Mouse (Mus musculus) intestine, postnatal 0 days (tissue): Measurements from ENCODE around the gene Gm21887. TPM values are rescaled to one million over a fixed set of nuclear protein-coding genes. Genes with fewer than 3 reads are reported as not detected.
"Not testable (repeated sequence)": the region's sequence is repeated elsewhere in the genome, so short reads cannot be mapped to it uniquely, and the experiment has no call there.

Source experiments
- ATAC-seq: fragments of 200-750 bp; cut with Nextera tagmentation; 2 replicates; pipeline ENCODE4 v1.8.0; 2017; ENCODE audit warnings: mild to moderate bottlenecking, moderate TSS enrichment, moderate library complexity
- H3K27ac ChIP-seq: fragments of 300-500 bp; sonication (generic); 2 replicates; pipeline ENCODE4 v1.5.1; 2014; ENCODE audit warnings: mild to moderate bottlenecking, low read depth, low read length, moderate library complexity
- H3K27me3 ChIP-seq: fragments of 300-500 bp; sonication (generic); replicated peaks from 2 replicates; pipeline ENCODE4 v1.6.1; 2014; ENCODE audit warnings: low read length, mixed read lengths; ENCODE audit not compliant: control insufficient read depth, insufficient read depth
- H3K36me3 ChIP-seq: fragments of 300-500 bp; sonication (generic); 2 replicates; pipeline ENCODE4 v1.6.1; 2014; ENCODE audit warnings: mild to moderate bottlenecking, moderate library complexity; ENCODE audit not compliant: control insufficient read depth, insufficient read depth
- H3K4me1 ChIP-seq: fragments of 300-500 bp; sonication (generic); replicated peaks from 2 replicates; pipeline ENCODE4 v1.6.1; 2014; ENCODE audit warnings: antibody characterized with exemption, low read length, mixed read lengths; ENCODE audit not compliant: control insufficient read depth, insufficient read depth
- H3K4me2 ChIP-seq: fragments of 300-500 bp; sonication (generic); replicated peaks from 2 replicates; pipeline ENCODE4 v1.6.1; 2014; ENCODE audit warnings: low read depth, mild to moderate bottlenecking, moderate library complexity
- H3K4me3 ChIP-seq: fragments of 300-500 bp; sonication (generic); 2 replicates; pipeline ENCODE4 v1.5.1; 2014; ENCODE audit warnings: low read depth, low read length
- H3K9ac ChIP-seq: fragments of 300-500 bp; sonication (generic); 2 replicates; pipeline ENCODE4 v1.6.1; 2014; ENCODE audit warnings: mild to moderate bottlenecking, low read depth, low read length
- H3K9me3 ChIP-seq: fragments of 300-500 bp; sonication (generic); 2 replicates; pipeline ENCODE4 v1.6.1; 2016; ENCODE audit warnings: mixed run types; ENCODE audit not compliant: control insufficient read depth
- CTCF ChIP-seq: sonication (generic); IDR thresholded peaks from 2 replicates; pipeline ENCODE4 v1.5.1; 2016; ENCODE audit warnings: low read depth, mild to moderate bottlenecking, control low read depth, antibody characterized with exemption, moderate library complexity
- WGBS: fragments of 180-500 bp; shearing (Covaris S2); extraction: QIAGEN DNeasy Blood & Tissue Kit; methylation state at CpG from one replicate; pipeline ENCODE4 v1.1.7; 2014; 5-methylcytosine and 5-hydroxymethylcytosine counted together
- polyA plus RNA-seq: library from polyadenylated mRNA; unstranded; fragments of >200 nt; fragmentation: Nextera tagmentation; extraction: Ambion mirVana; gene quantifications from 2 replicates; pipeline ENCODE4 v1.2.1, GENCODE M21; 2015

Gene Gm21887
- polyA plus RNA-seq, 1 experiment from 2014 or later = 66.4 TPM

- Histone ChIP-seq H3K36me3 (peaks cover 18% of the 10 kb centered on the region), H3K9me3 (peaks cover 19% of the 10 kb centered on the region)
- not testable (repeated sequence) for H3K4me2 ChIP-seq, H3K27me3 ChIP-seq, ATAC-seq, H3K9ac ChIP-seq, H3K27ac ChIP-seq, H3K4me3 ChIP-seq, H3K4me1 ChIP-seq
- WGBS = 96% methylated on average over 12 of the region's 12 CpGs
Observed at GRCm38 (mm10) chrX:170015883-170016282, 6.4 kb downstream of the Gm21887 start.

GRCm38 (mm10) chrX:170017333-170018245 is 8.1 kb downstream of the Gm21887 start:
- ATAC-seq = peak; percentile 42
- H3K4me3 ChIP-seq = not testable (repeated sequence)
- H3K27ac ChIP-seq = peak overlapping the region; percentile 30; the same call in 1 of the 2 replicates

GRCm38 (mm10) chrX:170018571-170019218 is 9.2 kb downstream of the Gm21887 start:
- H3K9ac ChIP-seq, H3K27me3 ChIP-seq, H3K4me2 ChIP-seq, H3K4me3 ChIP-seq, H3K4me1 ChIP-seq: not testable (repeated sequence)
- TF ChIP-seq CTCF = peak; percentile 40
- 87% methylated on average over 66 of the region's 66 CpGs for WGBS
- peaks cover 17% of the 10 kb centered on the region; the same call in 1 of the 2 replicates for H3K9me3 ChIP-seq
- ATAC-seq = peak; percentile 73
- H3K36me3 ChIP-seq = peaks cover 16% of the 10 kb centered on the region; the same call in 1 of the 2 replicates
- peak overlapping the region; percentile 63; the same call in 1 of the 2 replicates for H3K27ac ChIP-seq

More at GRCm38 (mm10) chrX:170017333-170018245, 8.1 kb downstream of the Gm21887 start:
- not testable (repeated sequence) for H3K27me3 ChIP-seq, H3K9ac ChIP-seq, H3K4me2 ChIP-seq, H3K4me1 ChIP-seq
- 60% methylated on average over 27 of the region's 27 CpGs for WGBS
- TF ChIP-seq CTCF = peak; percentile 79
- H3K9me3 ChIP-seq = peaks cover 17% of the 10 kb centered on the region; the same call in 1 of the 2 replicates
- H3K36me3 ChIP-seq = peaks cover 16% of the 10 kb centered on the region; the same call in 1 of the 2 replicates

GRCm38 (mm10) chrX:170019219-170019953 is 9.9 kb downstream of the Gm21887 start:
- H3K27me3 ChIP-seq, H3K4me3 ChIP-seq, H3K4me2 ChIP-seq, H3K9ac ChIP-seq, H3K4me1 ChIP-seq: not testable (repeated sequence)
- H3K27ac ChIP-seq = 0 out of 2 replicates have a peak overlapping the region, but pooled peaks have one; percentile 16
- WGBS = 88% methylated on average over 30 of the region's 30 CpGs
- peaks cover 16% of the 10 kb centered on the region; the same call in 1 of the 2 replicates for H3K36me3 ChIP-seq
- ATAC-seq = peak; percentile 44
- peaks cover 17% of the 10 kb centered on the region; the same call in 1 of the 2 replicates for H3K9me3 ChIP-seq

- not testable (repeated sequence) for H3K4me2 ChIP-seq, H3K9ac ChIP-seq, H3K4me1 ChIP-seq, ATAC-seq, H3K27me3 ChIP-seq, H3K4me3 ChIP-seq
- Histone ChIP-seq H3K27ac (0 out of 2 replicates have a peak overlapping the region, but pooled peaks have one; percentile 6), H3K36me3 (peaks cover 16% of the 10 kb centered on the region; the same call in 1 of the 2 replicates), H3K9me3 (peaks cover 17% of the 10 kb centered on the region; the same call in 1 of the 2 replicates)
- TF ChIP-seq CTCF = peak; percentile 76
- WGBS = 63% methylated on average over 14 of the region's 14 CpGs
Observed at GRCm38 (mm10) chrX:170019954-170020689, 10.7 kb downstream of the Gm21887 start.
